Mouse (Mus musculus): Measurements from ENCODE around the gene Txlna. TPM values are rescaled to one million over a fixed set of nuclear protein-coding genes. Genes with fewer than 3 reads are reported as not detected.

Gene Txlna
- total RNA-seq, 2 experiments from 2014 or later = 22.8 to 24.4 TPM

DNA sequence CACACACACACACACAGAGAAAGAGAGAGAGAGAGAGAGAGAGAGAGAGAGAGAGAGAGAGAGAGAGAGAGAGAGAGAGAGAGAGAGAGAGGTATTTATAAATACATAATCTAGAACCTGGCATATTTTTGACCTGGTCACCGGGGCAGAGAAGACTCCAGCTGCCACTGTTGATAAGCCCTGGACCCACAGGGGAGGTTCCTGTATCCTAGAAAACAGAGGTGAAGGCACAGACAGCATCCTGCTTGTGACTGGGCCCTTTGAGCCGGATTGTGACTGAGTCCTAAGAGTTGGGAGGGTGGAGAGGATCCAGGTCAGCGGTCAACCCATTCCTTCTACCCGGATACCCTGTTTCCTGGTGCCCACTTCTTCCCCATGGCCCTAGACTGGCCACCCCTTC lies 52.0 kb downstream of the Txlna start:
- DNase-seq = no peak

DNA sequence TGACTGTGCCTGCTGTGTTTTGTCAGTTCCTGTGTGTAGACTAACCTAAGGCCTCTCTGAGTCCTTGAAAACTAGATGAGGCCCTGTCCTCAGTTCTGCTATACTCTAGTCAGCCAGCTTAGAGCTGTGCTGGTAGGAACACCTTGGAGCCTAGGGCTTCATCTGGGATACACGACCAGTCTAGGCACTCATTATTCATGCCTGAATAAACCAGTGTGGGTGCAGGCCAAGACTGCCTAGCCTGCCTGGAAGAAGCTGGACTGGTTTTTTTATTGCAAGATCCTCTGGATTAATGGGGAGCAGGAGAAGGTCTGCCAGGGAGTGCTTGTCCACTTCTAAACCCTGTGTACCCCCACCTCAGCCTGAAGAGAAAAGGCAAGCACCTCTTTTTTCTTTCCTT lies 53.9 kb downstream of the Txlna start:
- no peak for DNase-seq

DNA sequence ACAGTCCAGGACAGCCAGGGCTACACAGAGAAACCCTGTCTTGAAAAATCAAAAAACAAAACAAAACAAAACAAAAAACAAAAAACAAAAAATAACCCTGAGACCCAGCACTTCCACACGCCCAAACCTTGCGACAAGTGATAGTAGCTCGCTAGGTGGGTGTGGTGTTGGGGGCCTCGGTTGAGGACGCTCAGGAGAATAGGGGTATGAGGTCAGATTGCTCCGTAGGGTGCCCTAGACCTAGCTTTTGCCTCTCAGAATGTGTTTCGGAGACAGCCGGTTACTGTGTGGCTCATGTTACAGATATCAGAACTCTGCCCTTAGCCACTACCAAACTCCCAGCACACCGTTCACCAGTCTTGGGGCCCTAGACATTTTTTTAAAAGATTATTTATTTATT lies 55.1 kb downstream of the Txlna start:
- no peak for DNase-seq

DNA sequence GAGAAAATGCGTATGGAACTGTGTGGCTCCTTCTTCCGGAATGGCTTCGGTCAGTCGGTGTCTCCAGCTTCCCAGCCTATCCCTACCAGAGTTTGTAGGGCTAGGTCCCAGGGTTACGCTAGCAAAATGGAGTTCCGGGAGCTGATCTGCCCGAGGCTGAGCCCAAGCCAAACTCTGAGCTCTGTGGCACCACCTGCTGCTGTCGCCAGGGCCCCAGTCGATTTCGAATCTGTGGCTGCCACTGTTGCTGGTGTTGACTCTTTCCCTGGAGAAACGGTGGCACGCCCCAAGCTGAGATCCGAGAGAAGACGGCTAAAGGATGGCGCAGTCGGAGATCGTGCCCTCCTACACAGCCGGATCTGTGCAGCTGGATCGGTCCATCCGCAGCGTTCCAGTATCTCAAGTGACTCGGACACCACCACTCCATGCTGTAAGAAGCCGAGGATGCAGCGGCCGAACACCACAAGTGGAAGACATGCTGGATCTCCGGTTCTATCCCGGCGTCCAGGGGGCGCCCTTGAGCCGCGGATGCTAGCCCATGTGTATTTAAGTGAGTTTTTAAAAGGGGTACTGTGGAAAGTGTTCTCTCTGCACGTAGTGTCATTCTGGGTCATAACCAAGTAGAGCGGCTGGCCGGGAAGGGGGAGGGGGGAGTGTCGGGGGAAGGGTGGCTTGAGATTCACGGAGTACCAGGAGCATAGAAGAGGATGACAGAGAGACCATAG lies 55.8 kb downstream of the Txlna start:
- peak; percentile 85 to 92 for DNase-seq

DNA sequence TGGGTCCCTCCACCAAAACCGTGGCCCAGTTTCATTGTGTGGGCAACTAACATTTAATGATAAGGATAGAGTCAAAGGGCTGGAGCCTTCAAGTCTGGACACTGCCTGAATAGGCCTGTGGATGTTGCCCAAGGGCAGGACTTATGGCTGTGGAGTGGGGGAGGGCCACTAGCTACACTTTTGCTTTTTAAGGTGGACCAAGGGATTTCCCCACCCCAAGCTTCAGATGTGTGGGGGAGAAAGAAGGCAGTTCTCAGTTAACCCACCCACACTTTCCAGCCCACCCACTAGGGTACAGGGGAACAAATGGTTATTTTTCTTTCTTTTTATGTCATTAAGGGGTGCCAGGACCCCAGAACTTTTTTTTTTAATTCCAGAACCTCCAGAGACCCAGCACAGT lies 56.5 kb downstream of the Txlna start:
- DNase-seq = no peak

DNA sequence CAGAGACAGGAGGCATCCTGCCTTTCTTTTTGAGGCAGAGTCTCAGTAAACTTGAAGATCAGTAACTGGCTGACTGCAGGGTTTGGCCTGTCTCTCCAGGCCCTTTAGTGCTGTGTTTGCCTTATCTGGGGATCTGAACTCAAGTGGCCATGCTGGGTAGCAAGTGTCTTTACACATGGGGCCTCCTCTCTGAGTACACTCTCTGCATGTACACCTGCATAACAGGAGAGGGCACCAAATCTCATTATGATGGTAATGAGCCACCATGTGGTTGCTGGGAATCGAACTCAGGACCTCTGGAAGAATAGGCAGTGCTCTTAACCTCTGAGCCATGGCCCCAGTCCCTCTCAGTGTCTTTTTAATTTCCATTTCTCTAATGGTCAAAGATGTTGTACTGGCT lies 58.6 kb downstream of the Txlna start:
- no peak for DNase-seq

DNA sequence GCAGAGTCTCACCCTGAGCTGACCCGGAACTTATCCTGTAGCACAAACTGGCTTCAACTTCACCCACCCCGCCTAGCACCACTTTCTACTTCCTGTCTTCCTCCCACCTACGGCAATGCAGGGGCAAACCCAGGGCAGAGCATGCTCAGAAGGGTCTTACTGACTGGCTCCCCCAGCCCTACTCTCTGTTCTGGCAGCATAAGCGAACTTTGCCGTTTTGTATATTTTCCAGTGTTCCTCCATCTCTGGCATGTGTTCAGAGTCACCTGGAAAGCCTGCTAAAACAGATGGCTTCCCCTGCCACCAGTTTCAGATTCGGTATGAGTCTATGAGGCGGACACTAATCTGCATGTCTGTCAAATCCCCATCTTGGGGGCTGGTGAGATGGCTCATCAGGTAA lies 60.5 kb downstream of the Txlna start:
- no peak for DNase-seq

DNA sequence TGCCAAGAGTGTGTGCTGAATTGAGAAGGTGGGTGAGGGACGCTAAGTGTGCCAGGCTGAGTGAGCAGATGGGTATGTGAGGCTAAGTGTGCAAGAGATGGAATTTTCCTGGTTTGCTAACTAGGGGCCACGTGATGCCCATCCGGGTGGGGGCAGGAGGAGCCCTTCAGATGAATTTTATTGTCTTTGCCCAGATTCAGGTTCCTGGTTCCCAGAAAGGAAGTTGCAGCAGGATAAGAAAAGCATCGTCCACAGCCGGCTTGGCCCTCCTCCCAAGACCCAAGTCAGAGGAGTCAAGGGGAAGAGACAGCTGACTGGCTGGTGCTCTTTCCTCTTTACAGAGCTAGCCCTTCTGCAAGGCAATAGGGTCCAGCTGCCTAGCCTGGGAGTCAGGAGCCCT lies 62.4 kb downstream of the Txlna start, which contains the start of gene Fam167b:
Gene Fam167b, minus strand, starts transcription at position 84 of the 400 bp plus-strand sequence.
- peak; percentile 48 to 76 for DNase-seq

DNA sequence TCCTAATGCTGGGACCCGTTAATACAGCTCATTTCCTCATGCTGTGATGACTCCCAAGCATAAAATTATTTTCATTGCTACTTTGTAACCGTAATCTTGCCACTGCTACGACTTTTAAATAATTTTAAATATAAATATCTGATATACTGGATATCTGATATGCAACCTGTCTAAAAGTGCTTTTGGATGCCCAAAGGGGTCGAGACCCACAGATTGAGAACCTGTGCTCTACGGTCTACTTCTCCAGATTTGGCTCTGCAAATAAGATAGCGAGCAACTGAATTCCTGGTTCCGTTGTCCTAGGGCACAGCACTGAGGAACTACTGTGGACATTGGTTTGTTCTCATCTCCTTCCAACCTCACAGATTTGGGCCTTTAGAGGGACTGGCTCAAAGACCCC lies 63.2 kb downstream of the Txlna start:
- DNase-seq = no peak

DNA sequence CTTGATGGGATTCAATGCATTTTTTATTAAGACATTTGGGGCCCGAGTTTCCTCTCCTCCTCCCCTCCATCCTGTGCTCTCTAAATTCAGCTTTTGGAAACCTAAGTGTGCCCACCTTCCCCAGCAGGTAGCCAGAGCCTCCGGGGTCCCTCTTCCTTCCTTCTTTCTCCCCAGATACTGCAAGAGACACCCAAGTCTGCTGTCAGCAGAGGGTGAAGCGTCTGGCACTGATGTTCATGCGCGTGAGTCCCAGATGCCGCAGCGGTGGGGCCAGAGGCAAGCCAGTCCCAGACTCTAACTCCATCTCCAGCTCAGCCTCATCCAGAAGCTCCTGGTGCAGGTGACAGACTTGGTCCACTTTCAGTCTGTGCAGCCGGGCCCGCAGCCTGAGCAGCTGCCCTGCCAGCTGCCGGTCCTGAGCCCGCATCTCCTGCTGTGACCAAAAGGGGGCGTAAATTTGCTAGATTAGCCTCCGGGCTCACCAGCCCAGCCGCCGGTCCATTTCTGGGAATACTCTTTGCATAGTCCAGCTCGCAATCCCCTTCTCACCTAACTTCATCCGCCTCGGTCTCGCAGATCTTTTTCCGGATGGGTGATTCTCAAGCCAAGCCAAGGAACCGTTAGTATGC lies 63.9 kb downstream of the Txlna start:
- DNase-seq = peak; percentile 69

Small RNA genes within 50 kb of the gene (microRNA-seq; reads per million reads assigned to microRNA genes)
- gene Mir7016 = 0 to 0.81 reads per million in 2 experiments

Other genes starting within 250 kb of the Txlna start
- under 1 TPM in 1 of 2 experiments, not detected in 1; 0.69 TPM for gene Zbtb8b, start 200.2 kb downstream of the Txlna start, total RNA-seq (2021)
- 10 to 100 TPM; 46.7 to 49.1 TPM for gene Bsdc1, start 179.5 kb downstream of the Txlna start, total RNA-seq (2021)
- gene Tssk3, start 150.0 kb downstream of the Txlna start, total RNA-seq (2021) = not detected
- under 1 TPM in 1 of 2 experiments, not detected in 1; 0.57 TPM for gene Fam229a, start 149.9 kb downstream of the Txlna start, total RNA-seq (2021)
- gene Marcksl1, start 127.5 kb downstream of the Txlna start, total RNA-seq (2021) = 1 to 10 TPM; 4.5 to 4.7 TPM
- gene Hdac1, start 98.4 kb downstream of the Txlna start, total RNA-seq (2021) = 10 to 100 TPM; 12.5 to 17.5 TPM
- 1 to 10 TPM in 1 of 2 experiments, under 1 TPM in 1; 0.32 to 5.0 TPM for gene Lck, start 67.4 kb downstream of the Txlna start, total RNA-seq (2021)
- gene Fam167b, start 62.5 kb downstream of the Txlna start, total RNA-seq (2021) = under 1 TPM in 1 of 2 experiments, not detected in 1; 0.44 TPM
- gene Eif3i, start 40.4 kb downstream of the Txlna start, total RNA-seq (2021) = 100 to 1,000 TPM; 114 to 126 TPM
- gene Tmem234, start 40.4 kb downstream of the Txlna start, total RNA-seq (2021) = 10 to 100 TPM; 40.6 to 45.1 TPM
- gene Dcdc2b, start 26.8 kb downstream of the Txlna start, total RNA-seq (2021) = under 1 TPM; 0.74 to 0.90 TPM
- gene Iqcc, start 22.0 kb downstream of the Txlna start, total RNA-seq (2021) = 10 to 100 TPM; 16.4 to 18.8 TPM
- 10 to 100 TPM; 14.2 to 15.0 TPM for gene Ccdc28b, start 17.1 kb downstream of the Txlna start, total RNA-seq (2021)
- gene Kpna6, start 31.7 kb upstream of the Txlna start, total RNA-seq (2021) = 10 to 100 TPM; 68.5 to 75.2 TPM
- 1 to 10 TPM; 4.1 to 4.5 TPM for gene Tmem39b, start 55.8 kb upstream of the Txlna start, total RNA-seq (2021)
- gene Khdrbs1, start 101.2 kb upstream of the Txlna start, total RNA-seq (2021) = 10 to 100 TPM; 34.3 to 38.7 TPM
- gene Ptp4a2, start 170.2 kb upstream of the Txlna start, total RNA-seq (2021) = 100 to 1,000 TPM; 202 to 222 TPM